ENCODE assay signal across 21 mouse cellular contexts in the genomic region with DNA sequence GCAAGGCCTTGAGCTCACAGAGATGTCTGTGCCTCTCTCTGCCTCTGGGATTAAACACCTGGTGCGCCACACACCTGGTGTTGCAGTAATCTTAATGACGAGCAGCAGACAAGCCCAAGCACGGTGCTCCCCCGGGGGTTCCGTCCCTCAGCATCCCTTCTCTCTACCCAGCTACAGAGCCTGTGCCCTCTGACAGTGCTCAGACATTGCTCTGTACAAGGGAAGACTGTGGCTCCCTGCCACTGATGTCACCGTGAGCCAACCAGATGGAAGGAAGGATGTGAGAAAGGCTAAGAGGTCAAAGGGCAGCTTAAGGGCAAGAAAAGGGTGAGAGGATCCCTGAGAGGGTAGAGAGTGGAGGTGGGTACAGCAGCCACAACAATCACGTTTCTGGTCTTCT. TPM values are rescaled to one million over a fixed set of nuclear protein-coding genes. Genes with fewer than 3 reads are reported as not detected.
DNase-seq lines count a peak whose midpoint lies in the region; ATAC-seq and TF ChIP-seq lines count a peak whose summit lies in the region.
"Had no signal": no experiment of that assay in that cellular context is flagged by ENCODE, and none has a peak within 500 bp of the region (broad histone marks: within the 10 kb centered on the region; RNA-seq: fewer than 3 reads in every experiment).

No protein-coding gene starts in this region.

- H3K9ac ChIP-seq in heart, adult 2 months (ENCODE audit: low read depth, low read length), result no peak overlapping the region; the same call in 1 of the 2 replicates
- H3K9ac ChIP-seq in heart, embryonic 11.5 days (ENCODE audit: low read depth, low read length), result no peak overlapping the region
- H3K9ac ChIP-seq in limb, embryonic 14.5 days (ENCODE audit: low read depth, low read length, severe bottlenecking), result 0 out of 2 replicates have a peak overlapping the region, but pooled peaks have one; percentile 7
- H3K9ac ChIP-seq: embryonic facial prominence, embryonic 13.5 days had no signal

- H3K4me1 ChIP-seq in heart, adult 2 months (ENCODE audit: control insufficient read depth, insufficient read depth, low read length), result peaks cover 23% of the 10 kb centered on the region
- peaks cover 27% of the 10 kb centered on the region for H3K4me1 ChIP-seq in heart, embryonic 11.5 days (ENCODE audit: control insufficient read depth, insufficient read depth, low read length)
- peaks cover 14% of the 10 kb centered on the region for H3K4me1 ChIP-seq in limb, embryonic 14.5 days (ENCODE audit: control insufficient read depth, insufficient read depth, low read length)
- H3K4me1 ChIP-seq in limb, embryonic 10.5 days, result peaks cover 33% of the 10 kb centered on the region
- H3K4me1 ChIP-seq in brown adipose tissue, adult 24 weeks (ENCODE audit: control insufficient read depth, insufficient read depth, insufficient read length, low read length), result peaks cover 19% of the 10 kb centered on the region

- H3K79me2 ChIP-seq in heart, adult 2 months (replicated peaks; ENCODE audit: control insufficient read depth, insufficient read depth, low read length), result peaks cover 29% of the 10 kb centered on the region

- WGBS in heart, adult 2 months, result 48% methylated on average over 7 of the region's 7 CpGs
- 62% methylated on average over 7 of the region's 7 CpGs for WGBS in heart, embryonic 11.5 days (ENCODE audit: insufficient replicate concordance)
- WGBS in limb, embryonic 14.5 days, result 56% methylated on average over 7 of the region's 7 CpGs
- 44% methylated on average over 7 of the region's 7 CpGs for WGBS in limb, embryonic 10.5 days

- peak overlapping the region; percentile 23; the same call in 1 of the 2 replicates for H3K27ac ChIP-seq in heart, adult 2 months
- no peak overlapping the region for H3K27ac ChIP-seq in heart, embryonic 11.5 days (ENCODE audit: low read depth, low read length)
- H3K27ac ChIP-seq in limb, embryonic 14.5 days (replicated peaks; ENCODE audit: low read depth, low read length), result no peak overlapping the region
- no peak overlapping the region for H3K27ac ChIP-seq in limb, embryonic 10.5 days
- peak overlapping the region; percentile 77 for H3K27ac ChIP-seq in brown adipose tissue, adult 24 weeks (replicated peaks; ENCODE audit: low read depth, low read length)
- H3K27ac ChIP-seq: embryonic facial prominence, embryonic 13.5 days had no signal

- no peak for TF ChIP-seq CTCF in heart, adult 2 months (IDR thresholded peaks at IDR 0.05)

- H3K27me3 ChIP-seq in heart, adult 2 months (ENCODE audit: control insufficient read depth, insufficient read depth, low read length), result no peaks in the 10 kb centered on the region
- no peaks in the 10 kb centered on the region for H3K27me3 ChIP-seq in heart, embryonic 11.5 days (ENCODE audit: control insufficient read depth, insufficient read depth, low read length)
- no peaks in the 10 kb centered on the region for H3K27me3 ChIP-seq in limb, embryonic 14.5 days (ENCODE audit: control insufficient read depth, insufficient read depth, low read length)
- H3K27me3 ChIP-seq in limb, embryonic 10.5 days (ENCODE audit: low read depth, poor library complexity, severe bottlenecking), result no peaks in the 10 kb centered on the region
- H3K27me3 ChIP-seq: embryonic facial prominence, embryonic 13.5 days; Patski had no signal

- peak overlapping the region; percentile 20; the same call in 1 of the 2 replicates for H3K4me3 ChIP-seq in heart, adult 2 months
- no peak overlapping the region for H3K4me3 ChIP-seq in heart, embryonic 11.5 days (ENCODE audit: low read depth, low read length)
- H3K4me3 ChIP-seq in limb, embryonic 14.5 days (replicated peaks; ENCODE audit: low read length), result no peak overlapping the region
- no peak overlapping the region for H3K4me3 ChIP-seq in limb, embryonic 10.5 days
- H3K4me3 ChIP-seq in brown adipose tissue, adult 24 weeks (ENCODE audit: insufficient read depth, low read depth, low read length), result peak overlapping the region; percentile 1; the same call in 1 of the 2 replicates
- H3K4me3 ChIP-seq: embryonic facial prominence, embryonic 13.5 days had no signal

- no peak for TF ChIP-seq EP300 in heart, adult 2 months (IDR thresholded peaks at IDR 0.05; ENCODE audit: insufficient read depth, low read depth, low read length)

- no peak for ATAC-seq in heart, embryonic 11.5 days (replicated peaks; ENCODE audit: insufficient number of reproducible peaks, low FRiP score, low TSS enrichment)
- ATAC-seq in limb, embryonic 14.5 days (ENCODE audit: low FRiP score, low read depth), result no peak
- ATAC-seq in granulocyte monocyte progenitor cell, adult 5-6 weeks (replicated peaks; ENCODE audit: poor library complexity, severe bottlenecking), result no peak
- ATAC-seq: activated CD4-positive, CD25-positive, alpha-beta regulatory T cell, adult 4 months; Patski had no signal

- H3K36me3 ChIP-seq in heart, adult 2 months (ENCODE audit: control insufficient read depth, insufficient read depth, low read length), result peaks cover 11% of the 10 kb centered on the region
- no peaks in the 10 kb centered on the region; the same call in 1 of the 2 replicates for H3K36me3 ChIP-seq in heart, embryonic 11.5 days (ENCODE audit: control insufficient read depth, insufficient read depth, low read length)
- H3K36me3 ChIP-seq in limb, embryonic 14.5 days (ENCODE audit: control insufficient read depth, insufficient read depth, low read length), result peaks cover 11% of the 10 kb centered on the region
- H3K36me3 ChIP-seq in limb, embryonic 10.5 days, result peaks cover 49% of the 10 kb centered on the region

- intact Hi-C loops in heart, adult 2 months (cut with DNase I), result no loop called here

- TF ChIP-seq POLR2A in heart, adult 2 months (IDR thresholded peaks at IDR 0.05; ENCODE audit: insufficient read depth, low read depth, low read length), result no peak
- no peak for TF ChIP-seq POLR2A in limb, embryonic 14.5 days (IDR thresholded peaks at IDR 0.05; ENCODE audit: borderline replicate concordance, extremely low read depth, insufficient read depth, insufficient read length)

- DNase-seq in heart, adult 2 months, result peak in 1 of 2 experiments; percentile 30
- no peak for DNase-seq in limb, embryonic 14.5 days (ENCODE audit: low spot score)
- DNase-seq in limb, embryonic 10.5 days (ENCODE audit: low spot score), result no peak
- DNase-seq in embryo, embryonic 11 days, result peak; percentile 40
- DNase-seq: adrenal gland, postnatal 36 days; cerebellum, postnatal 14 days; gastrocnemius, postnatal 14 days; heart, postnatal 10 days; kidney, adult 8-10 months; kidney, postnatal 36 days; layer of hippocampus, adult 9-11 months; lung, adult 2 months; lung, postnatal 36 days; thymus, postnatal 36 days had no signal

- H3K4me2 ChIP-seq in heart, embryonic 11.5 days, result no peak overlapping the region
- no peak overlapping the region for H3K4me2 ChIP-seq in limb, embryonic 14.5 days (replicated peaks; ENCODE audit: low read depth, low read length, severe bottlenecking)
- H3K4me2 ChIP-seq: liver, embryonic 11.5 days had no signal

- no peaks in the 10 kb centered on the region for H3K9me3 ChIP-seq in heart, embryonic 11.5 days (replicated peaks; ENCODE audit: control insufficient read depth, low read length)
- H3K9me3 ChIP-seq in limb, embryonic 14.5 days (ENCODE audit: control insufficient read depth, low read length), result no peaks in the 10 kb centered on the region
- no peaks in the 10 kb centered on the region for H3K9me3 ChIP-seq in limb, embryonic 10.5 days (replicated peaks)
- H3K9me3 ChIP-seq: embryonic facial prominence, embryonic 13.5 days had no signal

RNA-seq across cellular contexts. Expression of a gene that starts 4.7 kb away (rescaled TPM):
- 100 to 1,000 TPM; 331 to 374 TPM for total RNA-seq in heart, adult 2 months (2021)
- polyA plus RNA-seq in heart, adult 2 months (2012; rRNA removed), result 146 and 227 TPM in 2 replicates
- 18.5 and 23.2 TPM in 2 replicates for polyA plus RNA-seq in heart, embryonic 11.5 days (2014; fragmentation: Nextera tagmentation; extraction: Ambion mirVana)
- 39.8 and 41.3 TPM in 2 replicates for polyA plus RNA-seq in limb, embryonic 14.5 days (2012; rRNA removed)
- 18.5 and 18.8 TPM in 2 replicates for polyA plus RNA-seq in limb, embryonic 14.5 days (2014; fragmentation: Nextera tagmentation; extraction: Ambion mirVana)
- polyA plus RNA-seq in limb, embryonic 10.5 days (2016; fragmentation: Nextera tagmentation; extraction: Ambion mirVana), result 9.9 and 10.1 TPM in 2 replicates
- polyA plus RNA-seq in brown adipose tissue, adult 24 weeks (2012; ENCODE audit: insufficient read depth, insufficient read length, missing spikeins), result 134 and 142 TPM in 2 replicates
- total RNA-seq in granulocyte monocyte progenitor cell, adult 5-6 weeks (2014; fragmentation: Nextera tagmentation), result 24.1 and 24.6 TPM in 2 replicates
- total RNA-seq in granulocyte monocyte progenitor cell, adult 5-6 weeks (2017), result 16.3 and 23.5 TPM in 2 replicates

RNA-seq across cellular contexts. Expression of a gene that starts 46.7 kb away (rescaled TPM):
- total RNA-seq in heart, adult 2 months (2021), result 10 to 100 TPM; 10.3 TPM
- 8.3 and 13.7 TPM in 2 replicates for polyA plus RNA-seq in heart, adult 2 months (2012; rRNA removed)
- 7.1 and 8.6 TPM in 2 replicates for polyA plus RNA-seq in heart, embryonic 11.5 days (2014; fragmentation: Nextera tagmentation; extraction: Ambion mirVana)
- 16.0 and 16.5 TPM in 2 replicates for polyA plus RNA-seq in limb, embryonic 14.5 days (2012; rRNA removed)
- polyA plus RNA-seq in limb, embryonic 14.5 days (2014; fragmentation: Nextera tagmentation; extraction: Ambion mirVana), result 9.9 and 11.3 TPM in 2 replicates
- polyA plus RNA-seq in limb, embryonic 10.5 days (2016; fragmentation: Nextera tagmentation; extraction: Ambion mirVana), result 9.3 and 10.4 TPM in 2 replicates
- 10.2 and 14.9 TPM in 2 replicates for polyA plus RNA-seq in brown adipose tissue, adult 24 weeks (2012; ENCODE audit: insufficient read depth, insufficient read length, missing spikeins)
- total RNA-seq in granulocyte monocyte progenitor cell, adult 5-6 weeks (2014; fragmentation: Nextera tagmentation), result 18.5 and 18.8 TPM in 2 replicates
- total RNA-seq in granulocyte monocyte progenitor cell, adult 5-6 weeks (2017), result 20.9 and 21.8 TPM in 2 replicates

RNA-seq across cellular contexts. Expression of a gene that starts 46.9 kb away (rescaled TPM):
- total RNA-seq in heart, adult 2 months (2021), result 10 to 100 TPM; 18.8 to 20.2 TPM
- polyA plus RNA-seq in heart, adult 2 months (2012; rRNA removed), result 6.8 and 9.7 TPM in 2 replicates
- 5.4 and 5.9 TPM in 2 replicates for polyA plus RNA-seq in heart, embryonic 11.5 days (2014; fragmentation: Nextera tagmentation; extraction: Ambion mirVana)
- polyA plus RNA-seq in limb, embryonic 14.5 days (2012; rRNA removed), result 6.4 TPM in 2 replicates
- 5.7 and 6.8 TPM in 2 replicates for polyA plus RNA-seq in limb, embryonic 14.5 days (2014; fragmentation: Nextera tagmentation; extraction: Ambion mirVana)
- polyA plus RNA-seq in limb, embryonic 10.5 days (2016; fragmentation: Nextera tagmentation; extraction: Ambion mirVana), result 8.7 and 9.2 TPM in 2 replicates
- polyA plus RNA-seq in brown adipose tissue, adult 24 weeks (2012; ENCODE audit: insufficient read depth, insufficient read length, missing spikeins), result 9.7 and 13.5 TPM in 2 replicates
- total RNA-seq in granulocyte monocyte progenitor cell, adult 5-6 weeks (2014; fragmentation: Nextera tagmentation), result 9.6 and 16.2 TPM in 2 replicates
- 14.7 and 16.0 TPM in 2 replicates for total RNA-seq in granulocyte monocyte progenitor cell, adult 5-6 weeks (2017)

Comparison
In these comparisons a context has a peak if more than half of its experiments do, and no peak if none do; other contexts are left out.
1. H3K27ac ChIP-seq: peak in heart, adult 2 months (single experiment) and brown adipose tissue, adult 24 weeks (single experiment); none in heart, embryonic 11.5 days (single experiment), limb, embryonic 14.5 days (single experiment) and limb, embryonic 10.5 days (single experiment).
2. H3K4me3 ChIP-seq: peak in heart, adult 2 months (single experiment) and brown adipose tissue, adult 24 weeks (single experiment); none in heart, embryonic 11.5 days (single experiment), limb, embryonic 14.5 days (single experiment) and limb, embryonic 10.5 days (single experiment).